Mouse (Mus musculus) brain, embryonic 14.5 days (tissue): ENCODE measurements at regions not wholly inside any gene's neighbourhood (a gene's known extent, or its start where the extent isn't known, plus 50 kb on each side); places are given as distances from the start of the nearest gene placed in this dataset.

Source experiments
- CTCF ChIP-seq: fragments of 200-500 bp; IDR thresholded peaks from 2 replicates; pipeline ENCODE4 v1.5.1; 2012; ENCODE audit warnings: inconsistent platforms, mild to moderate bottlenecking, moderate library complexity, borderline replicate concordance; ENCODE audit not compliant: insufficient read depth, insufficient read length; ENCODE audit errors: extremely low read depth
- POLR2A ChIP-seq: fragments of 200-500 bp; IDR thresholded peaks from 2 replicates; pipeline ENCODE4 v1.6.1; 2012; ENCODE audit warnings: mild to moderate bottlenecking, inconsistent platforms, borderline replicate concordance; ENCODE audit not compliant: poor library complexity, insufficient read depth, insufficient read length, severe bottlenecking; ENCODE audit errors: extremely low read depth

DNA sequence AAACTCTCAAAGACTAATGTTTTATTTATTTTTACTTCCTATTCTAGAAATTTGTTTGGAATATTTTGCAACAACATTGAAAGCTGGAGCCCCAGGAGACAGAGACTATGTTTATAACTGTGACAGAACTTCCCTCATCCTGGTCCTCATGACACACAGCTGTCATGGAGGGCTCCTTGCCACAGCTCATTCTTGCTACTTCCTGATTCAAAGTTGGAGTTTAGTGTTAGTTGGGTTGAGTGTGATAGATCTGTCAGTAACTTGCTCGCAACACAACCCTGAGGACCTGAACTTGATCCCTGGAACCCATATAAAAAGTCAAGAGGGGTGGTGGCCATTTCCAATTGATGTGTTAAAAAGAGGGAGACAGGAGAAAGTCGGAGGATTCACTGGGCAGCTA is 328.3 kb upstream of the Nox3 start:
- no peak for TF ChIP-seq POLR2A
- no peak for TF ChIP-seq CTCF
